Mouse (Mus musculus) embryonic fibroblast, embryonic 13.5 days (primary cell): Measurements from ENCODE around the gene Gadl1.

Experiments
- CTCF ChIP-seq: IDR thresholded peaks from 2 replicates; pipeline ENCODE4 v1.5.1; 2011; ENCODE audit warnings: mild to moderate bottlenecking, control low read depth, low read length, moderate library complexity, borderline replicate concordance; ENCODE audit not compliant: insufficient read depth
- POLR2A ChIP-seq: IDR thresholded peaks from 2 replicates; pipeline ENCODE4 v1.6.1; 2011; ENCODE audit warnings: low read depth, mild to moderate bottlenecking, control low read depth, low read length, moderate library complexity

- no peak for TF ChIP-seq POLR2A
- no peak for TF ChIP-seq CTCF
Observed at GRCm38 (mm10) chr9:116084324-116084931, 175.2 kb downstream of the Gadl1 start.
